Mouse (Mus musculus) MEL (cell line): ENCODE measurements around the gene Rspo1.

Experiments used
- EP300 ChIP-seq, 2 experiments: IDR thresholded peaks; 2 replicates each; pipeline ENCODE4 v1.6.1; 2011; ENCODE audit warnings: improper control_type of control experiment in 2 of 2, low read length in 2 of 2, low read depth in 1 of 2, mild to moderate bottlenecking in 1 of 2
- MEF2A ChIP-seq: IDR thresholded peaks from 2 replicates; pipeline ENCODE4 v1.6.1; 2014; ENCODE audit warnings: low read depth, mild to moderate bottlenecking, inconsistent platforms, low read length, improper control_type of control experiment; ENCODE audit not compliant: poor library complexity, insufficient replicate concordance, severe bottlenecking; ENCODE audit errors: extremely low read depth
- POLR2A ChIP-seq, 2 experiments: IDR thresholded peaks; 2 replicates each; pipeline ENCODE4 v1.6.1; 2011 to 2012; ENCODE audit warnings: low read length in 2 of 2, mild to moderate bottlenecking in 2 of 2, control low read depth in 1 of 2, improper control_type of control experiment in 1 of 2, low read depth in 1 of 2, moderate library complexity in 1 of 2; ENCODE audit not compliant: control insufficient read depth in 1 of 2, insufficient read depth in 1 of 2, poor library complexity in 1 of 2
- USF1 ChIP-seq: IDR thresholded peaks from 2 replicates; pipeline ENCODE4 v1.6.1; 2014; ENCODE audit warnings: low read depth, mild to moderate bottlenecking, inconsistent platforms, low read length, improper control_type of control experiment, moderate library complexity

DNA sequence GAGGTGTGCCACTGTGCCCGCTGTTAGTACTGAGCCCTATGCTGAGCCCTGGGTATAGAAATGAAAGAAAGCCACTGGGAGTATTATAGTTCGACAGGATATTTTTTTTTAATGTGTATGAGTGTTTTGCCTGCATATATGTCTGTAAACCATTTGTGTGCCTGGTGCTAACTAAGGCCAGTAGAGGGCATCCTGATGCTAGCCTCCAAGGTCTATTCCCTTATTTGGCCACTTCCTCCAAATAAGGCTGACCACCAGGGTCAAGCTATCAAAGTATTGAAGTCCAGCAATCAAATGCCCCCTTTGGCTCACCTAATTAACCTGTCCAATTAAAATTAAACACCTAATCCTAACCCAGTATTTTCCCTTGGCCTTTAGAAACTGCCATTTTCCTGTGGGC lies 41.3 kb upstream of the Rspo1 start:
- TF ChIP-seq MEF2A (no peak), EP300 (IDR thresholded peaks at IDR 0.05; ENCODE audit: low read depth in 1 of 2, low read length in 2 of 2) (no peak), USF1 (no peak), POLR2A (IDR thresholded peaks at IDR 0.05; ENCODE audit: control insufficient read depth in 1 of 2, insufficient read depth in 1 of 2, low read depth in 1 of 2, low read length in 2 of 2, poor library complexity in 1 of 2) (no peak)
